Mouse (Mus musculus) cerebellum, adult 2 months (tissue): ENCODE data around the gene Hspb1.

Source experiments
- CTCF ChIP-seq: fragments of 200-500 bp; IDR thresholded peaks from 2 replicates; pipeline ENCODE4 v1.5.1; 2011; ENCODE audit warnings: low read depth, mild to moderate bottlenecking, control low read depth, low read length, moderate library complexity, borderline replicate concordance; ENCODE audit not compliant: insufficient read depth
- POLR2A ChIP-seq: fragments of 200-500 bp; IDR thresholded peaks from 2 replicates; pipeline ENCODE4 v1.6.1; 2011; ENCODE audit warnings: low read length, control low read depth, borderline replicate concordance; ENCODE audit not compliant: insufficient read depth

DNA sequence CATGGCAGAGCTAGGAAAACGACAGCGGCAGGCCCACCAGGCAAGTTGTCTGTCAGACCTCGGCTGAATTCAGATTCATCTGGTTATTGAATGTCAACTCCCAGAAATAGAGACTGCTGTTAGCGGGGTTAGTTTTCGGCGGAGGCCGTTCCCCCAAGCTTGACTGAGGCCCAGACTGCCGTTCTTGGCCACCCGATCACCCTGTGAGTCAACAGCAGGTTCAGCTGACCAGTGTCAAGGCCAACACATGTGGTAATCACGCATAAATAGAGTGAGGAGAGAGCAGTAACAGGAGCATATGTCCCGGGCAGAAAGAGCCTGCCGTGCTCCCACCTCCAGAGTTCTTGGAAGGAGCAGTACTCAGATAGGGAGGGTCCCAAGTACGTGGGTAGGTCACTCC is 19.5 kb downstream of the Hspb1 start:
- TF ChIP-seq CTCF (no peak), POLR2A (no peak)
